Mouse (Mus musculus): Measurements from ENCODE around the gene Ddx31.
A peak's percentile ranks its signal among the peaks of the same experiment; 100 is the strongest.

Ddx31 gene

DNA sequence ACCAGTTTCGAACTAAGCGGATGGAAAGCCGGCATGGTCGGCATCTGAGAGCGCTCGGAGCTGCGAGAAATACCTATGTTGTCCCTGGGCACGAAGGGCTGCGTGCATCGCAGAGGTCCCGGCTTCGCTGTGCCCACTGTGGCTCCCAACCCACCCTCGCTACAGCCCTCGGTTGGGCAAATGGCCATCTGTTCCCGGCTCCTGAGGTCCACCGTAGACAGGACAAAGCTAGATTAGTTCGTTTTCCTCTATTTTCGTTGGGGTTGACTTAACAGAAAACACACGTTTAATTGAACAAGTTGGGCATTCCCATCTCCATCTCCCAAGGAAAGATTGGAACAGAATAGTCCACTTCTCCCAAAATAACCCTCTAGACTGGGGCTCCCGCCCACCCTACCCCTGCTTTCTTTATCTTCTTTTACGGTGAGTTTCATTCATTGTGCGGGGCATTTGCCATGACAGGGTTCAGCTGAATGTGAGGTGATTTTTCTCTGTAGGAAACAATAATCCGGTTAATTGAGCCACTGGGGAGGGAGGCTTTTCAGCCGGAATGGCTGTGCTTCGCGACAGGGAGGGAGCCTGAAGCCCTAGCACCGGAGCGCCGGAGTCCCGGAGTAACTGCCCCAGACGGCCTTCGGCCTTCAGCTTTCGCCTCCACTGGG is 72.0 kb downstream of the Ddx31 start:
- no peak for DNase-seq (ENCODE audit: low read depth, low spot score)

DNA sequence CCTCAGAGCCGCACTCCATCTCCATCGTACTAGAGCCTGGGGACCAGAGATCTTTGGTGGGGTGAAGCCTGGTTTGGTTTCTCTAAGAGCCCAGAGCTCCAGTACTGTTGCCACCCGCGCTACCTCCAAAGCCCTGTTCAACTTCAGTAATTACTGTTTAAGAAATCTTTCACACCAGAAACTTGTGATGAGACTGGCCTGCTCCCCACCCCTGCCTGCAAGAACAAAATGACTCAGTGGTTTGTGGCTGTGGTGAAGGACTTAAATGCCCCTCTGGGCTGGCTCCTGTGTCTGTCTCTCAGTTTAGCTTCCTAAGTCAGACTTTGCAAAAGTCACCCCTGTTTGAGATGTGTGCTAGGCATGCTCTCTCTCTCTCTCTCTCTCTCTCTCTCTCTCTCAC is 72.8 kb downstream of the Ddx31 start:
- DNase-seq (ENCODE audit: low read depth, low spot score) = no peak

DNA sequence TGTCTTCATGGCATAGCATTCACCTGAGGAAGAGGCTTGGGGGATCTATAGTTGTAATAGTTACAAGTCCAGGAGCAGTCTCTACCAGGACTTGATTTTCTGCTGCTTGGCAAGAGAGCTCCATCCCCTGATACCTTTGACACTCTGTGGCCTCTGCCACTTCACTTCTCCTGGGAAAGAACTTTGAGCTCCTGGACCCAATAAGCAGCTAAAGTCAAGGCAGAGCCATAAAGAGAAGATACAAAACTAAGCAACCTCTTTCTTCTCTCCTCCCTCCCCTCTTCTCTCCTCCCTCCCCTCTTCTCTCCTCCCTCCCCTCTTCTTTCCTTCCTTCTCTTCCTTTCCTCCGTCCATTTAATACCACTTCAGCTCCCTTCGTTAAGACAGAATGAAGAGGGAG is 73.9 kb downstream of the Ddx31 start:
- no peak for DNase-seq (ENCODE audit: low read depth, low spot score)

DNA sequence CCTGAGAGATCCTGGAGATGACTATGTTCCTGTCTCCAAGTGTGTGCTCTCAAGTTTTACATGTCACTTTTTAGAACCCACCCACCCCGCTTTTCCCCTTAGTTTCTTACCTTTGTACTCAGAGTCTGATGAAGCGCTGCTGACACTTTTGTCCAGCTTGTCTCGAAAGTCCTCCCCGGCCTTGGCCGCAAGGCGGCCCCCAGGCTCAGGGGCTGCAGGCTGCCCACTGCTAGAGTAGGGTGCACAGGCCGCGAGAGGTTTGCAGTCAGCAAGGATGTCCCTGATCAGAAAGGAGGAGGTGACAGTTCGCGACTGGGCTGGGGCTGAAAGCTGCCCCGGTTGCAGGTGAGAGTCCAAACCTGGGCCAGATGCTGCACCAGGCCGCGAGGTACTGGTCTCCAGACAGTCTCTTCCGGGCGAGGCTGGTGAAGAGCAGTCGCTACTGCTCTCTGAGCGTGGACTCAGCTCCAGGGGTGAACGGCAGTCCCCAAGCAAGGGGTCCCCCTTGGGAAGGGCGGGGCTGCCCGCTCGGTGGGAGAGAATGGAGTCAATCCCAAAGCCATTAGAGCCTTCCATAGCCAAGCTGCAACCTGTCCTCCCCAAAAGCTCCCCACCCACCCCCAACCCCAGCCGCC is 75.0 kb downstream of the Ddx31 start:
- no peak for DNase-seq (ENCODE audit: low read depth, low spot score)

DNA sequence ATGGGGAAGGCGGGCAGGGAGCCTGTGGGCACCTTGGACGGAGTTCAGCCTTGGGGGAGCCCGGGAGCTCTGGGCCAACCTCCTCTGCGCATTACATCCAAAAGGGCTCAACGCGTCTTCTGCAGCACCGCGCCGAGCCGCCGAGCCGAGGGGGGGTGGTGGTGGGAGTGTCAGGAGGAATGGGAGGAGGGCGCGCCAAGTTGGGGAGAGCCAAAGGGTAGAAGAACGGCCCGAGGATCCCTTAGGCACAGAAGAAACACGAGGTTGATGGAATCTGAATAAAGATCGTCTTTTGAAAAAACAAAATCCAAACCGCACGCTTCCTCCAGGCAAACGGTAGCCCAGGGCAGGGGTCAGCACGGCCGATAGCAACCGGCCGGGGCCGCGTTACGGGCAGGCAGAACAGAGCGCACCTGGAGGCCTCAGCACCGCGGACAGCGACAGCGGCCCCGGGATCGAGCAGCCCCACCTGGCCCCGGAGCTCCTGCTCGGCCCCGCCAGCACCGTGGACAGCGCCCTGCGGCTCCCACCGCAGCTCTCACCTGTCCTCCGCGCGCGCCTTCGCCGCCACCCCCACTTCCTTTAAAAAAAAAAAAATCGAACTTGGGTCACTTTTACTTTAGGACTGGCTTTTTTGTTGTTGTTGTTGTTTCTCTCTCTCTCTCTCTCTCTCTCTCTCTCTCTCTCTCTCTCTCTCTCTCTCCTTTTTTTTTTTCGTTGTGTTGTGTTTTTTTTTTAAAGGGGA is 75.7 kb downstream of the Ddx31 start:
- DNase-seq (ENCODE audit: low read depth, low spot score) = peak; percentile 78

DNA sequence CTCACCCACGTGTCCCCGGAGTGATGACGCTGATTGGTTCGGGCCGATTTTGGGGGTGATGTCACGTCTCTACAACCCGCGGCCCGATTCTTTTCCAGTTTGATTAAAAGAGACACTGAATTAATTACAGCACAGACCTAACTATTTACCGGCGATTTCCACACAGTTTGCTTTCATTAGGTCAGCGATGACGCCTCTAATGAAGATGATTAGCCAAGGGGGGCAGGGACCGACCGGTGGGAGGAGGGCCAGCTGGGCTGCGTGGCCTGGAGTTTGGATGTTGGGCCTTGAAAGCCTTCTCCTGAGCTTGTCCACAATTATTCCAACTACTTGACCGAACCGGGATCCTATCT is 76.3 kb downstream of the Ddx31 start, which contains the start of gene Barhl1:
Gene Barhl1, minus strand, starts transcription at position 156 of the 353 bp plus-strand sequence.
- peak; percentile 19 for DNase-seq (ENCODE audit: low read depth, low spot score)

DNA sequence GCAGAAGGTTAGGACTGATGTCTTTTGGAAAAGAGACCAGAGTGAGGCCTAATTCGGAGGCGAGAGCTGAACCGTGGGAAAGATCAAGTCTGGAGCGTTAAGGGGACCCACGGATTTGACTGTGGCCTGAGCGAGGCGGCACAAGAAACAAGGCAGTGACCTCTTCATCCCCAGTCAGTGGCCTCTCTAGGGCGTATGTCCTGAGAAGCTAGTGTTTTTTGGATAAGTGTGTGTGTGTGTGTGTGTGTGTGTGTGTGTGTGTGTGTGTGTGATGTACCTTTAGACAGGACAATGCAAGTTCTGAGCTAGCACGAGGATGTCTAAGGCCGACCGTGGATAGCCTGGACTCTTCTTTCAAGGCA is 76.9 kb downstream of the Ddx31 start:
- no peak for DNase-seq (ENCODE audit: low read depth, low spot score)

DNA sequence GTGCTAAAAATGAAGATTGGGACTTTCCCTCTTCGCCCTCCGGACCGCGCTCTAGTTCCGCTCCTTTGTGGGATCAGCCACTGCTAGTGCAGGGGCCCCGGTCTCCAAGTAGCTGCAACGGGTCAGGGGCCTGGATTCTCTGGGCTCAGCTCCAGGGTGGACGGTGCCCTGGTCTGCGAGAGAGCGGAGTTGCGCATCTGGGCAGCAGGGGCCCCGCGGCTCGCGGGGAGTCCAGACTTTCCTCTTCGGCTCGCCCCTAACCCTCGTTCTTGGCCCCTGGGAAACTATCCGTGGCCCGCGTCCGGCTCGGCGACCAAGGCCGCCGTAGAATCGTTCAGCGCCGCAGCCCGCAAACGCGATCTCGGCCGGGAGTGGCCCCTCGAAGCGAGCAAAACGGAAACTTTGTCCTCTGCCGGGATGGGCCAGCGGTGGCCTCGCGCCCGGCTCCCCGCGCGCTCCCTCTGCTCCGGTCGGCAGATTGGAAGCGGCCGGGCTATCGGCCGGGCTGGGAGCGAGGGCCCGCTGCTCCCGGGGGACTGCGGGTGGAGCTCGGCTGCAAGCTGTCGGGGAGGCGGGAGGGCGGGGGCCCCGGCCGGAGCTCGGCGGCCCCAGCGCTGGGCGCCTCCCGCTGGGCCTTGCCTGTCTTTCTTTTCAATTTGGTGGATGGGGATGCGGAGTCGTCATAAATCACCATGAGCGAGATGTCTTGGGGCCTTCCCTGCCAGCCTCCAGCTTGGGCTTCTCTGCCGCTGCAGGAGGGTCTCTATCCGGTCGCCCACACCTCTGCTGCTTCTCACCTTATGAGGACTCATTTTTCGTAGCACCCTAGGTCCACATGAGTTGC is 77.5 kb downstream of the Ddx31 start:
- DNase-seq (ENCODE audit: low read depth, low spot score) = no peak

DNA sequence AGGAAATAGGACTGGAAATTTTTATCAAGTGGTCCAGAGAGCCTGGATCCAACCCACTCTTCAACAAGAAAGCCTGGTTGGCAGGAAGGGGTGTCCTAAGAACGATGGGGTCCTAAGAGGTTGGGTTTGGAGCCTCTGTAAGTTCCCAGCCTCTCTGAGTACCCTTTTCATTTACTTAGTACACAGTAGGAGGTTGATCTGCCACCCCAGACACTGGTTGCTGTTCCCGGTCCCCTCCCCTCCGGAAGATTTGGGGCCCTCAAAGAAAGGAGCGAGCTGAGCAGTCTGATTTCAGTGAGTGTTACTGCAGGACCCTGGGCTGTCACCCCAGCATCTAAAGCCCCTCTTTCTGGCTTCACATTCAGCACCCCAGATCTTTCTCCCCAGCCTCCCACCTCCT is 78.8 kb downstream of the Ddx31 start:
- no peak for DNase-seq (ENCODE audit: low read depth, low spot score)

DNA sequence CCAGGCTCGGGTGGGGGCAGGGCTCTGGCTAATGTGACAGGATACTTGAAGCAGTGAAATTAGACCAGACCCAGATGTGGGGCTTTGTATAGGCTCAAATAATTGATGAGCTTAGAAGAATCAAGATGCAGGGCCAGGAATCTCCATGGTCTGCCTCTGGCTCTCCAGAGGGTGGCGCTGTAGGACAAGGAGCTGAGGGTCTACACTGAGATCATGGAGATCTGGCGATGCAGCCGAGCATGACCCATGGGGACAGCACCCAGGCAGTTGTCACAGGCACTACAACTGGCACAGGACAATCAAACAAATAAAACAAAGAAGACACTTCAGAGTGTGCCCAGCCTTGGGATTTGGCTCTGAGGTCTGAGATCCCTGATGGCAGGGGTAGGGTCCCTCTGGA is 83.7 kb downstream of the Ddx31 start:
- DNase-seq (ENCODE audit: low read depth, low spot score) = peak; percentile 50

DNA sequence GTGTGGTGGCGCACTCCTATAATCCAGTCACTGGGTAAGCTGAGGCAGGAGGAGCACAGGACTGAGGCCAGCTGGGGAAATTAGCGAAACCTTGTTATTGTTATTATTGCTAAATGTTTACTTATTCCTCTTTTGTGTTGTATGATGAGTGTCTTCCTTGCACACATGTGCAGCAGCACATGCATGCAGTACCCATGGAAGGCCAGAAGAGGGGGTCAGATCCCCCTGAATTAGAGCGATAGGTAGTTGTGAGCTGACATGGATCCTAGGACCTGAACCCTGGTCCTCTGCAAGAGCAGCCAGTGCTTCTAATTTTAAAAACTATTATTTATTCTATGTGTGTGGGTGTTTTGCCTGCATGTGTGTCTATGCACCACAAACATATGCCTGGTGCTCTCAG is 90.4 kb downstream of the Ddx31 start:
- DNase-seq (ENCODE audit: low read depth, low spot score) = no peak

DNA sequence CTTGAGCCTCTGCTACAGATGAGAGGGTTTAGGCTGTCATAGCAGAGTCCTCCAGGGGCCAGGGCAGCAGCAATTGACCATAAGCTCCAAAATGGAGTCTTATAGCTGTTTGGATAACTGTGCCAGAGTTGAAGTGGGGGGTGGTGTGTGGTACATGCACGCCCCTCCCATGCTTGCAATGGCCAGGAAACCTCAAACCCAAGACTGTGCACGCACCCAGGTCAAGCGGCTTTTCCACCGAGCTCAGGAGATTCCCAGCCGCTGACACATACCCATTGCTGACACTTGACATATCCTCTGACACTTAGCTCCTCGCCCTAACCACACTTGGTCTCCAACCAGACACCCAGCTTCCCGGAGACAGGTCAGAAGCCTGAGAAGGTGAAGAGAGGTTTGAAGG is 98.8 kb downstream of the Ddx31 start:
- DNase-seq (ENCODE audit: low read depth, low spot score) = no peak

DNA sequence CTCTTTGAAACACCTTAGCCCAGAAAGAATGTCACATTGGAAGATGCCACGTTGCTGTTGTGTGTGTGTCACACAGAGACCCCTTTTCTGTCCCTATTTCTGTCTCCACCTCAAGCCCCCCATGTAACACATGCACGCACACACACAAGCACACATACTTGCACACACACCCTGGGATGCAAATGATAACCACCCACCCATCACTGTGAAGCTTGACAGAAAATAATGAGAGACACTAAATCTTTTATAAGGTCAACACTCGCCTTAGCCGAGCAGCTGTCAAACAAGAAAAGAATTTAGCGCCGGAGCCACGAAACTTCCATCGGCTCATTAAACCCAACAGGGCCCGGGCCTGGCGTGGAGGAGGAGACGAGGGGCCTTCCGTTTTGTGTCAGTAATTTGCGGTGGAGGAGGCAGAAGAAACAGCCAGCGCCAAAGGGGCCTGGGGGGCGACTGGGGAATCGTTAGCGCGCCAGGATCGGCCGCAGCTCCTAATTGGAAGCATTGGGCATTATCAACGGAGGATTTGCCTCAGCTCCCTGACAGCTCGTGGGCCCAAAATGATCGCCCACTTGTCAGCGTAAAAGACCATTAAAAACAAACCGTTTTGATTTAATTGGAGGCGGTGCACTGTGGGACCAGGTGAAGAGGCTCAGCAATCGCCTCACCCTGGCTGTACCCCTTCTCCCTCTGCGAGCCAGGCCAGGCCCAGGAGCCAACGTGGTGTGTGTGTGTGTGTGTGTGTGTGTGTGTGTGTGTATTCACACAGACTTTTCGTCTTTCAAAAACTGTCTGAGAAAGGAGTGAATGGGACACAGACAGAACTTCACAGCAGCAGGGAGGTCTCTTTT is 103.7 kb downstream of the Ddx31 start:
- no peak for DNase-seq (ENCODE audit: low read depth, low spot score)

DNA sequence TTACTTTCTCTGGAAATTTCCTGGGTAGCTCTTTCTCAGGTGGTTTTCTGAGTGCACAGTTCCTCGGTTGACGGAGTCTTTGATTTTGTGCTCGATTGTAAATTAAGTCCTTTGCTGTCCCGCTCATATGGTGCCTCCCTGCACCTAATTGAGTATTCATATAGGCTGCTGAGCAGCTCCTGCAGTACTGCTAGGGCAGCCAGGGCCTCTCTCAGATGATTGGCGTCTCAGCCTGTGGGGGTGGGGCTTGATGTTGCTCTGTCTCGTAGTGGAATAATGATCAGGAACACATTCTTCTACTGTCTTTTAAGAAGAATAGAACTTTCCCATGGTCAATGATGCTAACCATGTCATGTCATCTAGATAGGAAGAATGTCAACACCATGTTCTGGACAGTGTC is 105.2 kb downstream of the Ddx31 start:
- no peak for DNase-seq (ENCODE audit: low read depth, low spot score)

DNA sequence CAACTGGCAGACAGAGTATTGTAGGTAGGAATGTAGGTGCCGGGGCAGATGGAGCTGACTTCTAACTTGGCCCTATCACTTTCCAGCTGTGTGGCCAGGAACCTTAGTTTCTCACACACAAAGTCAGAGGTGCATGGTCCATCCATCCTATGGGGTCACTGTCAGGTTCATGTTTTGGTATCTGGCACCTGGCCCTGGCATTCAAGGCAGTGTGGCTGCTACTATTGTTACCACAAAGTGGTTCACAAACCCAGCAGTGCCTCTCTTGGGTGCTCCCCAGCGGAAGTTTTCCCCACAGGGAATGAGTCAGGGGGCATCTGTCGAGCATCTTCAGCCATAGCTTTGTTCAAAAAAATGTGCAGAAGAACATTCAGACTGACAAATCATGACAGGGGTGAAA is 106.1 kb downstream of the Ddx31 start:
- DNase-seq (ENCODE audit: low read depth, low spot score) = no peak

DNA sequence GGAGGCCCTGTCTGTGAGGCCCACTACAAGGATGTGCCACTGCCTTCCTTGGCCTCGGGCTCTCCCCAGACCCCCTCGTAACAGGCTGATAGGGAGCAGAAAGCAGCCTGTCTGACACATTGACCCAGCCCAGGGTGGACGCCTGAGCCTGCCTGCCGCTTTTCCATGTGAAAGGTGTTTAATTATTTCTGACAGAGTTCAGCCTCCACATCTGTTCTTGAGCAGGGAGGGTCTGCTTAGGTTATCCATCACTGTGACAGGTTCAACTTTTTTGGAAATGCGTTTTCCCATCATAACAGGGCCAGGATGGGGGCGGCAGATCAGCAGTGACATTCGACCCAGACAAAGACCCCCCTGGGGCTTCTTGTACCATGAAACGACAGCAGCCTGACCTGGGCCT is 112.8 kb downstream of the Ddx31 start:
- no peak for DNase-seq (ENCODE audit: low read depth, low spot score)

DNA sequence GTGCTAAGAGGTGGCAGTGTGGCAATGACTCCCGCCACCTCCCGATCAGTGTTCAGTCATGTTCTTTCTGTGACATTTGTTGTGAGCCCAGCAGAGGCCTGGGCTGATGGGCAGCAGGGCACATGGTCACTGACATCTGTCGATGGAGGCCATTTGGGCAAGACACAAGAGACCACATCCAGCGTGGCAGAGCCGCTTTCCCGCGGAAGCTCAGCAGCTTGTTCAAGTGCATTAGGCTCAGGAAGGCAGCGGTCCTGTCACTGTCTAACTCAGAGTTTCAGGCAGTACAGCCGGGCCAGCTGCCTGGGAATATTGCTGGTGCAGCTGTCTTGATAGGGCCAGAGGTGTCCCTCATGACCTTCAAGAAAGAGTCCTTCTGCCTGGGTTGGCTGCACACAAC is 114.4 kb downstream of the Ddx31 start:
- no peak for DNase-seq (ENCODE audit: low read depth, low spot score)

Measured in CD4-positive, CD25-positive, alpha-beta regulatory T cell, adult 2 months (primary cell).